ENCODE assay signal across 8 mouse cellular contexts in genomic region chr1:52118860-52119591, GRCm38 (mm10). TPM values are rescaled to one million over a fixed set of nuclear protein-coding genes. Genes with fewer than 3 reads are reported as not detected.
DNase-seq lines count a peak whose midpoint lies in the region; ATAC-seq lines count a peak whose summit lies in the region.

Stat1 (plus strand) TSS chr1:52119440.

- H3K36me3 ChIP-seq in megakaryocyte, embryonic 14.5 days (replicated peaks; ENCODE audit: low read length), result peaks cover 35% of the 10 kb centered on the region

- peaks cover 55% of the 10 kb centered on the region for H3K4me1 ChIP-seq in megakaryocyte, embryonic 14.5 days

- no peaks in the 10 kb centered on the region for H3K9me3 ChIP-seq in megakaryocyte, embryonic 14.5 days

- H3K4me3 ChIP-seq in megakaryocyte, embryonic 14.5 days (replicated peaks), result peak within 1 kb of the TSS; percentile 98

- ATAC-seq in common myeloid progenitor, adult 5-6 weeks (replicated peaks; ENCODE audit: low read depth, poor library complexity, severe bottlenecking), result peak; percentile 98

- no peaks in the 10 kb centered on the region for H3K27me3 ChIP-seq in megakaryocyte, embryonic 14.5 days (replicated peaks)

- peak; percentile 95 for DNase-seq in ZHBTc4 (ENCODE audit: low read depth, low spot score)
- DNase-seq in gastrocnemius, adult 8-10 months (ENCODE audit: low spot score in 2 of 2), result peak; percentile 72
- DNase-seq in hindlimb bud, embryonic 11.5 days (ENCODE audit: extremely low spot score, low read depth, low spot score), result peak; percentile 46
- peak; percentile 65 to 68 for DNase-seq in left cerebral cortex, adult 8-10 months (ENCODE audit: low spot score in 2 of 2)
- DNase-seq in right cerebral cortex, postnatal 10 days (ENCODE audit: low spot score in 2 of 2), result peak; percentile 87
- peak; percentile 74 for DNase-seq in urinary bladder, postnatal 25 days (ENCODE audit: low spot score)

RNA-seq across cellular contexts. Expression of gene Stat1, which starts in this region (rescaled TPM):
- total RNA-seq in common myeloid progenitor, adult 5-6 weeks (2017), result 56.1 and 61.3 TPM in 2 replicates
- 10 to 100 TPM; 10.5 to 13.0 (median 11.3) TPM for total RNA-seq in gastrocnemius, adult 8-10 months (2022)
- total RNA-seq in left cerebral cortex, adult 8-10 months (2022), result 10 to 100 TPM; 21.4 to 26.0 (median 23.8) TPM
- 2.7 and 10.3 TPM in 2 replicates for polyA plus RNA-seq in megakaryocyte, embryonic 14.5 days (2012; ENCODE audit: insufficient read depth, low replicate concordance)

Comparison
In these comparisons a context has a peak if more than half of its experiments do, and no peak if none do; other contexts are left out.
1. Peak in every context shown above with its lines: DNase-seq, ATAC-seq and H3K4me3 ChIP-seq.